Mouse (Mus musculus) MN1 (cell line): ENCODE measurements around the gene Tpd52l2.

Source experiments
- DNase-seq: peaks from one replicate; pipeline ENCODE4 v3.0.0-alpha.2; 2016; ENCODE audit warnings: low spot score

Tpd52l2 gene

DNA sequence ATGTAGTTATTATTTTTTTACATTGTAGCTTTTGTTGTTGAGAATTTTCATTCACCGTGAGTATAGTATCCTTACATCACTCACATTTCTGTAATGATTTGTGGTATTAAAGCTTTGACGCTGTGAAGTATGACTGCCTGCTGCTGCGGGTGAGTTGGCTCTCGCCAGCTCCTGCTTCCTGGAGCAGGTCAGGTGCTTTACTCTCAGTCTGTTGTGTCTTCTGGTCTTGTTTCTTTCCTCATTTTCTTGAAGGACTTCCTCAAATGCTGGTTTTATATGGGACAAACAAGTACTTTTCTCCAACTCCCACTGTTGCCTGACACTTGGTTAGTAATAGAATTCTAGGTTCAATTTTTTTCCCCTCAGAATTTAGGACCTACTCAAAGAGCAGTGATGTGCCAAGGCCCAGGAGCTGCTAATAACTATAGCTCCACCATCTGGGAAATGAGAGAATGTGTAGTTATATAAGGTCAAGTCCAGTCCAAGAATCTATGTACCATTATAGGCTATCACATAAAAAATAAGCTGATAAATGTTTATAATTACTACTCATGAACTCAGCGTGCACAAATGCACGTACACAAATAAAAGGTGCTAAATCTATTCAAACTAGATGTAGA lies 44.9 kb downstream of the Tpd52l2 start:
- DNase-seq = no peak

- no peak for DNase-seq
Observed at GRCm38 (mm10) chr2:181546142-181546541, 49.2 kb downstream of the Tpd52l2 start.

- DNase-seq = no peak
Observed at GRCm38 (mm10) chr2:181548227-181548626, 51.3 kb downstream of the Tpd52l2 start.

- no peak for DNase-seq
Observed at GRCm38 (mm10) chr2:181548682-181549081, 51.7 kb downstream of the Tpd52l2 start.

GRCm38 (mm10) chr2:181550233-181550632 lies 53.3 kb downstream of the Tpd52l2 start:
- DNase-seq = no peak

DNA sequence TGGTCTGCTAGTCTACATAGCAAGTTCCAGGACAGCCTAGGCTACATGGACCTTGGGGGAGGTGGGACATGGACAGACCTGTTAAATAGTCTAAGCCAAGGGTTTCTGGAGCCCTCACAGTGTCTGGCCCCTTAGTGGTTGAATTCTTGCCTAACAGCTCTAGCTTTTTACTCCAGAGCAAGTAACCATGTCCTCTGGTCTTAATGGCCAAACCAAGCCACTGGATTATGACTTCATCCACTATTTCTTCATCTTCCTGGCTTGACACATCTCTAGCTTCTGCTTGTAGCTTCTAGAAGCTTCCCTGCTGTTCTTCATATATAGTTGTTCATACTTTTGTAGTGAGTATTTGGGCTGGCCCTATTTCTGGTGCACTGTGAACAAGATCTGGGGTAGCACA lies 56.8 kb downstream of the Tpd52l2 start:
- no peak for DNase-seq

DNA sequence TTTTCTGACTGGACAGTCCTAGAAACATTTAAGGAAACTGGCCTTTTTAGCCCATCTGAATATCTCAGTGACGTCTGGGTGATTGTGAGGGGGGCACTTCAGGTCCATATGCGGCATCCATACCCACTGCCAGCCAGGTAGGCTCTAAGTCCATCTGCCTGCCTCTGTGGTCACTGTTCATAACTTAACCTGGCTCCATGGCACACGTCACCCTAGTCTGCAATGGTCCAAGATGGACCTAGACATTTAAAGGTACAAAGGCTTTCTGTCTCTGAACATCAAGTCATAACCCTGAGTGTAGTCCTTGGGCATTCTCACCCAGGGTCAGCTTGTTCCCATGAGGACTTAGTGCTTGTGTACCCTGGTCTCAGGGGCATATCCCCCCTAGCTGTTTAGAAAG lies 70.4 kb downstream of the Tpd52l2 start:
- DNase-seq = no peak
